Mouse (Mus musculus) c-Kit-positive CD71-positive TER-119-positive erythroid progenitor cells, embryonic 14.5 days (primary cell): ENCODE measurements around the gene Gabra3.

ENCODE experiments used
- DNase-seq: peaks from one replicate; pipeline ENCODE4 v3.0.0-alpha.2; 2013; ENCODE audit warnings: low spot score

Gabra3 gene

DNA sequence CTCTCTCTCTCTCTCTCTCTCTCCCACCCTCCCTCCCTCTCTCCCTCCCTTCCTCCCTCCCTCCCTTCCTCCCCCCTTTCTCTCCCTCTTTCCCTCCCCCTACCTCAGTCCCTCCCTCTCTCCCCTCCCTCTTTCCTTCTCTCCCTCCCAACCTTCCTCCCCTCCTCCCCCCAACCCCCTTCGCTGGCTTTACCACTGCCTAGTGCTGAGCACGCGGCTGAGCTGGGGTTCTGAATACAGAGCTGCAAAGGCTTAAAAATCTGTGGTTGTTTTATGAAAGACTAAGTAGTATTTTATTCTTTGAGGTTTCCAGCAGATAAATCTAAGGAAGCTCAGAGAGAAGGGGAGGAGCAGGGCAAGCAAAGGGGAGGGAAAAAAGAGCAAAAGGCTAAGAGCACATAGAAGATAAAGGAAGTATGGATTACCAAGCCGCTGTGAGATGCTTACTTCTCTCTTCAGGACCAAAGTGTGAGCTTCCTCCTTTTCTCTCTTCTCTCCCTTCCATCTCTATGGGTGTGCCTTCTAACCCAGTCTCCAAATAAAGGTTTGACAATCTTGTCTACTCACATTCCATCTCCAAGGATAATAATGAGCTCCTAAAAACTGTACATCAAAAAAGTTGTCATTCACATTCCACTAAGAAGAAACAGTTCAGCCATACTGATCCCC lies at the start of gene Gabra3:
Gene Gabra3 (minus strand): TSS at position 619 of the 669 bp plus-strand sequence.
- DNase-seq = no peak

DNA sequence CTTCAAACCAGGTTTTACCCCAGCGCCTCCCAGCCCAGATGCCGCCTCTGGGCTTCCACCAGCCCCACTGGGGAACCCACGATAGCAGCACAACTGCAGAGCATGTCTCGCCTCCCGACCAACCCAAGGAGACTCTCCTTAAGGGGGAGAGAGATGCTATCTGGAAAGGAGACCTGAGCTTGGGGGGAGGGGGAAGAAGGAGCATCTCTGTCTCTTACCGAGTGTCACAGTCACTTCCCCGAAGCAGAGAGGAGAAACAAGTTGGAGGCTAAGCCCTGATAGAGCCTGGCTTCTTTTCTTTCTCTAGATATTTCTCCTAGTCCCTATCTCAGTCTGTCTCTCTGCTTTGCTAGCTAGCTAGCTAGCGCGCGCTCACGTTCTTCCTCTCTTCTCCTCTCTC lies 859 bp downstream of the Gabra3 start:
- DNase-seq = no peak

DNA sequence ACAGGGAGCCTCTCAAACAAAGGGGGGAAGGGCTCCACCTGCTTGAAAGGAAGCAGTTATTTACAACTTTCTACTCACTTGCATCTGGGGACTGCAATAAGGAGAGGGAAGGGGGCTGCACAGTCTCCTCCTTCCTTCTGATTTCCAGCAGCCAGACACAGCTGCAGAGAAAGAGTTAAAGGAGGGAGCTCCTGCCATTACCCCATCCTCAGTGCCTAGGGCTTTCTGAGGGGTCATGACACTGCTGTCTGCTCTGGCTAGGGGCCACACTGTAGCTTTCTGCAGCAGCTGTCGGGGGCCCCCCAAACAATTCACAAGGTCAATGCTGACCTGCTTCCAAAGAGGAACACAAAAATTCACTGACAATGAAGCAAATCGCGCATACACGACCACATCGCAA lies 1.3 kb downstream of the Gabra3 start:
- DNase-seq = no peak

DNA sequence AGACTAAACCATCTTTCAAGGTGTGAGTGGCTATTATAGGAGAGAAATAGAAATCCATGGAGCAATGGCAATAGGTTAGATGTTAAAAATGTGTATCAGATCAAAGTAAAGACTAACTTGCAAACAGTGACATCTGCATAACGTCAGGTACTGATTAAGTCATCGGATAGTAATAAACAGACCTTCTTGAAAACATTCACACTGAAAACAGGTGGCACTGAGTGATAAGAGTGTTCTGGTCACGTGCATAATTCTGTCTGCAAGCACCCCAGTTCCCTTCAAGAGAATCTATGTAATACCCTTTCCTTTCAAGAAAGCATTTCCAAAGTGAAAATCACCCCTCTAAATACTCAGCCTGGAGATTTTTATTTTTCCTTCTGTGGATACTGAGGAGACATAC lies 6.0 kb downstream of the Gabra3 start:
- peak; percentile 8 for DNase-seq

DNA sequence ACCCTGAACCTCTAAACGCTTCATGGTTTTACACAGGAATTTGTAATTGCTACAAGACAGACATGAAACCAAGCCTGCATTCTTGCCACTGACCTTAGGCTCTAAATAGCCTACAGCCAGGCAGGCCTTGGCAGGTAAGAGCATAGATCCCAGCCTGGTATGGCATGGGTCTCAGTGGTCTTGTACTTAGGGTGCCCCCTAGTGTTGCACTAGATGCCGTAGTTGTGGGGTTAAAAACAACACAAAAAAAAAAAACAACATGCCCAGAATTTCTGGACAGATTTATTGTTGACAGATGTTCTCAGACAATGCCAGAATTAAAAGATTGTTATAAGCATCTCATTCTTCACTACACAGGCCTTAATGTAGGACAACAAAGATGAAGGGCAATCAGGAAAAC lies 12.0 kb downstream of the Gabra3 start:
- no peak for DNase-seq

DNA sequence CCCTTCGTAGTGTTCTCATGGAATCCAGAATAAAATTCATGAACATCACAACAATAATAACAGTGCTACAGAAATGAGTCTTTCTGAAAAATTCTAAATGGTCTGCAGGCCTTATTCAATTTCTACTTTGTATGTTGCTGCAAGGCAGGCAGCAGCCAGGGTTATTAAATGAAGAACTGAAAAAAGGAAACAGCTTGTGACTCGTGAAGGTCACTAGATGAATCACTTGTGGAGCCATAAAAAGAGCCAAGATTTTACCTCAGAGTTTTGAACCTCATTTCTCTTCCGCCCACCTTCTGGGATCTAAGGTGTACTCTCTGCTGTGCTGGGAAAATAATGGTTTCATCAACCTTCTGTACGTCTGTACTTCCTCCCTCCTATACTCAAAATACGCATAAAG lies 159.4 kb downstream of the Gabra3 start:
- no peak for DNase-seq

DNA sequence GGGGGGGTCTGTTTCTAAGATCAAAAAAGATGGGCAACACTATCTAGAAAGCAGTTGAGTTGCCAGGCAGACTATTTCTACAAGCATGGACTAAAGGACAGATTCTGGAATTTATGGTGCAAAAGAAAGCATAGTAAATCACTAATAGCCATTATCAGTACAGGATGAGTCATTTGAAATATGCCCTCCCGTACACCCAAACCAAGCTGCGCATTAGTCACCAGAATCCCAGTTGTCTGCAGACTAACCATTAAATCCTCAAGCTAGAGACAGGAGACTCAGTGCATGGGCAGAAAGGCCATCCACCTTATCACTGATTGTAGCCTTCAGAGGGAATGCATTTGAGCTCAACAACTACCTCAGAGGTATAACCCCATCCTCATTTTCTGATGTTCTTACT lies 166.8 kb downstream of the Gabra3 start:
- DNase-seq = no peak

DNA sequence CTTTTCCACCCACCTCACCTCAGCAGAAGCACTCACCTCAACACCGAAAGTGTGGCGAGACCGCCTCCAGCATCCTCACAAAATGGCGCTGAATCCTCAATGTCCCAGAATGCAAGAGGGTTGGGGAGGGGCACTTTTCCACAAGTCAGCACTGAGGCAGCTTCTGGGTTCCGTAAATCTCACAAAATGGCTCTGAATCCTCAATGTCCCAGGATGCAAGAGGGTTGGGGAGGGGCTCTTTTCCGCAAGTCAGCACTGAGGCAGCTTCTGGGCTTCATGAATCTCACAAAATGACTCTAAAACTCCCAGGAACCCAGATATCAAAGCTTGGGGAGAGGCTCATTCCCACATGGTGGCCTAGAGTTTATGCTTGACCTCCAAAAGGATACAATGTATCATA lies 269.9 kb downstream of the Gabra3 start, which contains the start of gene Magea10:
Gene Magea10 (minus strand): TSS at position 101 of the 400 bp plus-strand sequence.
- no peak for DNase-seq
